In genomic region chr13:15911263-15911662, GRCm38 (mm10) we compare ENCODE assay signal across 17 mouse cellular contexts.
"Had no signal": no experiment of that assay in that cellular context is flagged by ENCODE, and none has a peak within 500 bp of the region (broad histone marks: within the 10 kb centered on the region; RNA-seq: fewer than 3 reads in every experiment).

No protein-coding gene starts in this region.

- H3K27me3 ChIP-seq: neural tube, embryonic 12.5 days; neural tube, embryonic 13.5 days; neural tube, embryonic 15.5 days; stomach, embryonic 15.5 days had no signal

- H3K36me3 ChIP-seq: neural tube, embryonic 12.5 days; neural tube, embryonic 13.5 days; neural tube, embryonic 15.5 days; stomach, embryonic 15.5 days had no signal

- H3K9ac ChIP-seq: neural tube, embryonic 12.5 days; neural tube, embryonic 13.5 days; neural tube, embryonic 15.5 days; stomach, embryonic 15.5 days had no signal

- H3K4me3 ChIP-seq: neural tube, embryonic 12.5 days; neural tube, embryonic 13.5 days; neural tube, embryonic 15.5 days; stomach, embryonic 15.5 days had no signal

- H3K4me2 ChIP-seq: neural tube, embryonic 12.5 days; neural tube, embryonic 13.5 days; neural tube, embryonic 15.5 days; stomach, embryonic 15.5 days had no signal

- H3K27ac ChIP-seq: neural tube, embryonic 12.5 days; neural tube, embryonic 13.5 days; neural tube, embryonic 15.5 days; stomach, embryonic 15.5 days; stomach, postnatal 0 days had no signal

- H3K4me1 ChIP-seq: neural tube, embryonic 12.5 days; neural tube, embryonic 13.5 days; neural tube, embryonic 15.5 days; stomach, embryonic 15.5 days had no signal

- H3K9me3 ChIP-seq: neural tube, embryonic 12.5 days; neural tube, embryonic 13.5 days; neural tube, embryonic 15.5 days; stomach, embryonic 15.5 days had no signal

- DNase-seq: retina, postnatal 1 day; right cerebral cortex, adult 18-20 months; right cerebral cortex, postnatal 14 days; right cerebral cortex, postnatal 25 days; right cerebral cortex, postnatal 4 days; spleen, adult 18-20 months; thymus, adult 18-20 months; thymus, adult 2 months; thymus, postnatal 14 days; thymus, postnatal 25 days; thymus, postnatal 36 days; thymus, postnatal 4 days had no signal
